Mouse (Mus musculus): ENCODE results near the gene Hbq1b.

Gene Hbq1b

GRCm38 (mm10) chr11:32286695-32287492 lies at the start of gene Hbq1b:
TSS of gene Hbq1b (plus strand) at chr11:32286965.
- DNase-seq (ENCODE audit: low read depth, low spot score): peak; percentile 51

GRCm38 (mm10) chr11:32237411-32237795 lies 49.4 kb upstream of the Hbq1b start:
- no peak for DNase-seq (ENCODE audit: low read depth, low spot score)

GRCm38 (mm10) chr11:32238093-32238860 lies 48.5 kb upstream of the Hbq1b start:
- DNase-seq (ENCODE audit: low read depth, low spot score): peak; percentile 70

GRCm38 (mm10) chr11:32241391-32241790 lies 45.4 kb upstream of the Hbq1b start:
- DNase-seq (ENCODE audit: low read depth, low spot score): no peak

- no peak for DNase-seq (ENCODE audit: low read depth, low spot score)
Observed at GRCm38 (mm10) chr11:32242209-32242608, 44.6 kb upstream of the Hbq1b start.

GRCm38 (mm10) chr11:32243205-32243955 lies 43.4 kb upstream of the Hbq1b start:
- DNase-seq (ENCODE audit: low read depth, low spot score): no peak

- no peak for DNase-seq (ENCODE audit: low read depth, low spot score)
Observed at GRCm38 (mm10) chr11:32244064-32244463, 42.7 kb upstream of the Hbq1b start.

GRCm38 (mm10) chr11:32244617-32245016 lies 42.1 kb upstream of the Hbq1b start:
- no peak for DNase-seq (ENCODE audit: low read depth, low spot score)

GRCm38 (mm10) chr11:32245614-32246013 lies 41.2 kb upstream of the Hbq1b start:
- DNase-seq (ENCODE audit: low read depth, low spot score): no peak

- DNase-seq (ENCODE audit: low read depth, low spot score): no peak
Observed at GRCm38 (mm10) chr11:32247068-32247467, 39.7 kb upstream of the Hbq1b start.

- DNase-seq (ENCODE audit: low read depth, low spot score): no peak
Observed at GRCm38 (mm10) chr11:32248350-32248749, 38.4 kb upstream of the Hbq1b start.

- no peak for DNase-seq (ENCODE audit: low read depth, low spot score)
Observed at GRCm38 (mm10) chr11:32250880-32251763, 35.6 kb upstream of the Hbq1b start.

GRCm38 (mm10) chr11:32253121-32253520 lies 33.6 kb upstream of the Hbq1b start:
- no peak for DNase-seq (ENCODE audit: low read depth, low spot score)

- no peak for DNase-seq (ENCODE audit: low read depth, low spot score)
Observed at GRCm38 (mm10) chr11:32256146-32256545, 30.6 kb upstream of the Hbq1b start.

- DNase-seq (ENCODE audit: low read depth, low spot score): no peak
Observed at GRCm38 (mm10) chr11:32256566-32256965, 30.2 kb upstream of the Hbq1b start.

- no peak for DNase-seq (ENCODE audit: low read depth, low spot score)
Observed at GRCm38 (mm10) chr11:32262674-32263415, 23.9 kb upstream of the Hbq1b start.

GRCm38 (mm10) chr11:32265117-32265738 lies 21.5 kb upstream of the Hbq1b start:
- peak; percentile 7 for DNase-seq (ENCODE audit: low read depth, low spot score)

GRCm38 (mm10) chr11:32266194-32266593 lies 20.6 kb upstream of the Hbq1b start:
- DNase-seq (ENCODE audit: low read depth, low spot score): no peak

- peak; percentile 7 for DNase-seq (ENCODE audit: low read depth, low spot score)
Observed at GRCm38 (mm10) chr11:32266776-32267175, 20.0 kb upstream of the Hbq1b start.

Data from CD4-positive helper T cell, adult 2 months (primary cell).